Mouse (Mus musculus) ovary, adult 18-20 months (tissue): ENCODE measurements around the gene Hunk.
A peak's percentile ranks its signal among the peaks of the same experiment; 100 is the strongest.

Experiments
- DNase-seq: peaks from one replicate; pipeline ENCODE4 v3.0.0; 2022; ENCODE audit warnings: low spot score, mixed read lengths

Hunk gene

GRCm38 (mm10) chr16:90385688-90386513, at the start of gene Hunk:
TSS of gene Hunk (plus strand) at chr16:90386013.
- peak; percentile 40 for DNase-seq

GRCm38 (mm10) chr16:90339026-90339425, 46.8 kb upstream of the Hunk start:
- no peak for DNase-seq

GRCm38 (mm10) chr16:90341086-90341485, 44.7 kb upstream of the Hunk start:
- DNase-seq = no peak

- peak; percentile 64 for DNase-seq
These were observed 35.9 kb upstream of the Hunk start for GRCm38 (mm10) chr16:90349700-90350548.

GRCm38 (mm10) chr16:90351726-90352125, 34.1 kb upstream of the Hunk start:
- no peak for DNase-seq

GRCm38 (mm10) chr16:90352691-90353090, 33.1 kb upstream of the Hunk start:
- DNase-seq = no peak

GRCm38 (mm10) chr16:90353156-90353555, 32.7 kb upstream of the Hunk start:
- DNase-seq = no peak

GRCm38 (mm10) chr16:90359329-90359728, 26.5 kb upstream of the Hunk start:
- DNase-seq = no peak

GRCm38 (mm10) chr16:90359750-90360149, 26.1 kb upstream of the Hunk start:
- no peak for DNase-seq

GRCm38 (mm10) chr16:90360327-90360726, 25.5 kb upstream of the Hunk start:
- no peak for DNase-seq

GRCm38 (mm10) chr16:90362926-90363325, 22.9 kb upstream of the Hunk start:
- DNase-seq = no peak

GRCm38 (mm10) chr16:90379897-90380296, 5.9 kb upstream of the Hunk start:
- peak; percentile 37 for DNase-seq

GRCm38 (mm10) chr16:90381633-90382032, 4.2 kb upstream of the Hunk start:
- DNase-seq = no peak

- DNase-seq = no peak
These were observed 3.0 kb upstream of the Hunk start for GRCm38 (mm10) chr16:90382701-90383280.

GRCm38 (mm10) chr16:90384058-90384457, 1.8 kb upstream of the Hunk start:
- DNase-seq = no peak

GRCm38 (mm10) chr16:90384846-90385245, 967 bp upstream of the Hunk start:
- no peak for DNase-seq

- DNase-seq = no peak
These were observed 506 bp upstream of the Hunk start for GRCm38 (mm10) chr16:90385326-90385687.

GRCm38 (mm10) chr16:90386514-90387160, 824 bp downstream of the Hunk start:
- peak; percentile 24 for DNase-seq

- DNase-seq = no peak
These were observed 1.4 kb downstream of the Hunk start for GRCm38 (mm10) chr16:90387161-90387671.

- no peak for DNase-seq
These were observed 2.1 kb downstream of the Hunk start for GRCm38 (mm10) chr16:90387961-90388360.

GRCm38 (mm10) chr16:90389103-90389750, 3.4 kb downstream of the Hunk start:
- no peak for DNase-seq
